Comparison of ENCODE assay signal across 29 mouse cellular contexts in the genomic region with DNA sequence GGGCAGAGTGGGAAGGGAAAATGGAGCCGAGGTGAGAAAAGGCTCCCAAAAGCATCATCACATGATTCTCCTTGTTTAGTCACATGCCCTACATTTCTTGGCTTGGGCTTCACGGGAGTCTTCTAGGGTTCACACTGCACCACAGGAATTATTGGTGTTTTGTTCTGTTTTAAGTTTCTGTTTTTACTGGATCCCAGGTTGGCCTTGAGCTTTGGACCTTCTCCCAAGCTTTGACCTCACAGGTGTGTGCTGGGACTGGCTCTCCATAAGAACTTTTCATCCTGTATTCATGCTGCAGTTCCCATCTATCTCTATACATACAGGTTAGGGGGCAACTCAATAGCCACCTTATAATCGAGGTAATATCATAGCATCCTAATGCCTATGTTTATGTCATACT. TPM values are rescaled to one million over a fixed set of nuclear protein-coding genes. Genes with fewer than 3 reads are reported as not detected.
DNase-seq lines count a peak whose midpoint lies in the region; ATAC-seq and TF ChIP-seq lines count a peak whose summit lies in the region.
"Had no signal": no experiment of that assay in that cellular context is flagged by ENCODE, and none has a peak within 500 bp of the region (broad histone marks: within the 10 kb centered on the region; RNA-seq: fewer than 3 reads in every experiment).

No protein-coding gene starts in this region.

- DNase-seq in heart, adult 11 months: peak; percentile 88
- no peak for DNase-seq in heart, adult 8-10 months (ENCODE audit: low spot score)
- DNase-seq in heart, adult 18-20 months: no peak
- no peak for DNase-seq in heart, adult 2 months
- DNase-seq in liver, postnatal 0 days: no peak
- DNase-seq in liver: no peak
- DNase-seq: adrenal gland, adult 8-10 months; adrenal gland, postnatal 14 days; adrenal gland, postnatal 36 days; B cell, adult 2 months; cerebellum, adult 11 months; cerebellum, adult 18-20 months; cerebellum, adult 8-10 months; cerebellum, adult 9-11 months; cerebellum, postnatal 14 days; cerebellum, postnatal 36 days had no signal

- H3K9me3 ChIP-seq in heart, embryonic 11.5 days (replicated peaks; ENCODE audit: control insufficient read depth, low read length): no peaks in the 10 kb centered on the region
- H3K9me3 ChIP-seq in heart, embryonic 13.5 days: no peaks in the 10 kb centered on the region
- H3K9me3 ChIP-seq in liver, postnatal 0 days (ENCODE audit: low read length): no peaks in the 10 kb centered on the region
- H3K9me3 ChIP-seq: embryonic facial prominence, embryonic 13.5 days; embryonic facial prominence, embryonic 15.5 days; forebrain, embryonic 10.5 days; forebrain, embryonic 12.5 days; G1E had no signal

- no peak for ATAC-seq in heart, embryonic 11.5 days (replicated peaks; ENCODE audit: insufficient number of reproducible peaks, low FRiP score, low TSS enrichment)
- ATAC-seq in heart, embryonic 13.5 days (ENCODE audit: extremely low read depth, insufficient number of reproducible peaks, low FRiP score, low TSS enrichment): no peak
- ATAC-seq in liver, postnatal 0 days: peak; percentile 33; the same call in 1 of the 2 replicates
- ATAC-seq: activated CD4-positive, CD25-positive, alpha-beta regulatory T cell, adult 4 months; CD4-positive, CD25-positive, alpha-beta regulatory T cell, adult 4 months; forebrain, embryonic 14.5 days had no signal

- no peak overlapping the region for H3K4me3 ChIP-seq in heart, embryonic 11.5 days (ENCODE audit: low read depth, low read length)
- H3K4me3 ChIP-seq in heart, embryonic 13.5 days: no peak overlapping the region
- H3K4me3 ChIP-seq in heart, adult 2 months: no peak overlapping the region
- H3K4me3 ChIP-seq in liver, postnatal 0 days (ENCODE audit: low read depth, low read length): no peak overlapping the region
- H3K4me3 ChIP-seq: embryonic facial prominence, embryonic 13.5 days; embryonic facial prominence, embryonic 15.5 days; erythroblast, embryonic 14.5 days; forebrain, embryonic 10.5 days; forebrain, embryonic 12.5 days had no signal

- no peak for TF ChIP-seq POLR2A in heart, adult 2 months (IDR thresholded peaks at IDR 0.05; ENCODE audit: insufficient read depth, low read depth, low read length)

- no peaks in the 10 kb centered on the region for H3K27me3 ChIP-seq in heart, embryonic 11.5 days (ENCODE audit: control insufficient read depth, insufficient read depth, low read length)
- no peaks in the 10 kb centered on the region for H3K27me3 ChIP-seq in heart, embryonic 13.5 days (replicated peaks)
- H3K27me3 ChIP-seq in heart, adult 2 months (ENCODE audit: control insufficient read depth, insufficient read depth, low read length): no peaks in the 10 kb centered on the region
- H3K27me3 ChIP-seq in liver, postnatal 0 days (ENCODE audit: insufficient read depth, low read length): no peaks in the 10 kb centered on the region
- H3K27me3 ChIP-seq: CH12.LX; embryonic facial prominence, embryonic 13.5 days; embryonic facial prominence, embryonic 15.5 days; forebrain, embryonic 12.5 days; Patski had no signal

- peaks cover 17% of the 10 kb centered on the region for H3K4me1 ChIP-seq in heart, embryonic 11.5 days (ENCODE audit: control insufficient read depth, insufficient read depth, low read length)
- peaks cover 23% of the 10 kb centered on the region for H3K4me1 ChIP-seq in heart, embryonic 13.5 days
- no peaks in the 10 kb centered on the region; the same call in none of the 2 replicates for H3K4me1 ChIP-seq in heart, adult 2 months (ENCODE audit: control insufficient read depth, insufficient read depth, low read length)
- H3K4me1 ChIP-seq in liver, postnatal 0 days (ENCODE audit: insufficient read depth): no peaks in the 10 kb centered on the region
- H3K4me1 ChIP-seq: forebrain, embryonic 12.5 days had no signal

- H3K27ac ChIP-seq in heart, embryonic 11.5 days (ENCODE audit: low read depth, low read length): 0 out of 2 replicates have a peak overlapping the region, but pooled peaks have one; percentile 36
- peak overlapping the region; percentile 69 for H3K27ac ChIP-seq in heart, embryonic 13.5 days (replicated peaks)
- no peak overlapping the region for H3K27ac ChIP-seq in heart, adult 2 months
- H3K27ac ChIP-seq in liver, postnatal 0 days (ENCODE audit: low read depth): no peak overlapping the region
- H3K27ac ChIP-seq: embryonic facial prominence, embryonic 13.5 days; embryonic facial prominence, embryonic 15.5 days; forebrain, embryonic 10.5 days; forebrain, embryonic 12.5 days had no signal

- no peak for TF ChIP-seq EP300 in heart, adult 2 months (IDR thresholded peaks at IDR 0.05; ENCODE audit: insufficient read depth, low read depth, low read length)
- TF ChIP-seq EP300 in liver, postnatal 0 days (IDR thresholded peaks at IDR 0.05; ENCODE audit: low read depth): no peak

- TF ChIP-seq CTCF in heart, adult 2 months (IDR thresholded peaks at IDR 0.05): no peak
- TF ChIP-seq CTCF in liver, postnatal 0 days (IDR thresholded peaks at IDR 0.05; ENCODE audit: low read depth): no peak

- intact Hi-C loops in heart, adult 2 months (cut with DNase I): no loop called here

- no peak overlapping the region for H3K4me2 ChIP-seq in heart, embryonic 11.5 days
- no peak overlapping the region for H3K4me2 ChIP-seq in heart, embryonic 13.5 days
- no peak overlapping the region for H3K4me2 ChIP-seq in liver, postnatal 0 days (ENCODE audit: low read depth, low read length)
- H3K4me2 ChIP-seq: embryonic facial prominence, embryonic 13.5 days; embryonic facial prominence, embryonic 15.5 days; forebrain, embryonic 12.5 days had no signal

- H3K79me2 ChIP-seq in heart, adult 2 months (replicated peaks; ENCODE audit: control insufficient read depth, insufficient read depth, low read length): no peaks in the 10 kb centered on the region

- H3K36me3 ChIP-seq in heart, embryonic 11.5 days (ENCODE audit: control insufficient read depth, insufficient read depth, low read length): peaks cover 2% of the 10 kb centered on the region; the same call in 1 of the 2 replicates
- H3K36me3 ChIP-seq in heart, embryonic 13.5 days: peaks cover 76% of the 10 kb centered on the region
- peaks cover 44% of the 10 kb centered on the region for H3K36me3 ChIP-seq in heart, adult 2 months (ENCODE audit: control insufficient read depth, insufficient read depth, low read length)
- peaks cover 24% of the 10 kb centered on the region for H3K36me3 ChIP-seq in liver, postnatal 0 days (replicated peaks; ENCODE audit: insufficient read depth, low read length)
- H3K36me3 ChIP-seq: embryonic facial prominence, embryonic 13.5 days; embryonic facial prominence, embryonic 15.5 days; forebrain, embryonic 10.5 days had no signal

- H3K9ac ChIP-seq in heart, embryonic 11.5 days (ENCODE audit: low read depth, low read length): no peak overlapping the region
- H3K9ac ChIP-seq in heart, embryonic 13.5 days: no peak overlapping the region
- no peak overlapping the region for H3K9ac ChIP-seq in heart, adult 2 months (ENCODE audit: low read depth, low read length)
- H3K9ac ChIP-seq in liver, postnatal 0 days (replicated peaks): no peak overlapping the region
- H3K9ac ChIP-seq: embryonic facial prominence, embryonic 13.5 days; embryonic facial prominence, embryonic 15.5 days; forebrain, embryonic 12.5 days had no signal

- 68% methylated on average over 3 of the region's 3 CpGs for WGBS in heart, embryonic 11.5 days (ENCODE audit: insufficient replicate concordance)
- WGBS in heart, embryonic 13.5 days: 64% methylated on average over 3 of the region's 3 CpGs
- WGBS in heart, adult 2 months: 53% methylated on average over 3 of the region's 3 CpGs
- WGBS in liver, postnatal 0 days (ENCODE audit: insufficient replicate concordance): 69% methylated on average over 3 of the region's 3 CpGs

RNA-seq across cellular contexts. Expression of gene Pdlim1, which starts 47.6 kb away (rescaled TPM):
- total RNA-seq in heart, adult 8-10 months (2022): 100 to 1,000 TPM; 114 to 157 (median 136) TPM
- polyA plus RNA-seq in heart, embryonic 11.5 days (2014; fragmentation: Nextera tagmentation; extraction: Ambion mirVana): 318 and 322 TPM in 2 replicates
- 100 to 1,000 TPM; 119 to 169 TPM for total RNA-seq in heart, adult 18-20 months (2021)
- 247 and 281 TPM in 2 replicates for polyA plus RNA-seq in heart, embryonic 13.5 days (2015; fragmentation: Nextera tagmentation; extraction: Ambion mirVana)
- total RNA-seq in heart, adult 2 months (2021): 100 to 1,000 TPM; 137 to 139 TPM
- 116 and 125 TPM in 2 replicates for polyA plus RNA-seq in heart, adult 2 months (2012; rRNA removed)
- 80.4 and 82.1 TPM in 2 replicates for polyA plus RNA-seq in liver, postnatal 0 days (2015; fragmentation: Nextera tagmentation; extraction: Ambion mirVana)
- polyA plus RNA-seq: G1E had no signal

Comparison
In these comparisons a context has a peak if more than half of its experiments do, and no peak if none do; other contexts are left out.
1. H3K27ac ChIP-seq: peak in heart, embryonic 11.5 days (single experiment) and heart, embryonic 13.5 days (single experiment); none in heart, adult 2 months (single experiment) and liver, postnatal 0 days (single experiment).